Mouse (Mus musculus) left cerebral cortex, postnatal 4 days (tissue): ENCODE measurements around the gene Sulf2. TPM values are rescaled to one million over a fixed set of nuclear protein-coding genes. Genes with fewer than 3 reads are reported as not detected.
"Not testable (repeated sequence)": the region's sequence is repeated elsewhere in the genome, so short reads cannot be mapped to it uniquely, and the experiment has no call there.

ENCODE experiments used
- DNase-seq: peaks from one replicate; pipeline ENCODE4 v3.0.0-alpha.2; 2022
- intact Hi-C: fragments of 180-260 bp; cut with DNase I; formaldehyde crosslinking; loops from one replicate; pipeline ENCODE4 v1.15.1; 2025
- total RNA-seq, 2 experiments: library from RNA; stranded (reverse); gene quantifications; 2 replicates each; pipeline ENCODE4 v1.2.3; 2021

Sulf2 gene
- 100 to 1,000 TPM; 153 to 162 TPM for total RNA-seq

GRCm38 (mm10) chr2:166155454-166155815 lies at the start of gene Sulf2:
Sulf2 (minus strand) TSS chr2:166155663.
- intact Hi-C loops: loop anchor here (2.0 to 10.0 kb wide), 3 partner anchors 179 to 409 kb away; no protein-coding TSS in a partner anchor
- peak; percentile 69 for DNase-seq

GRCm38 (mm10) chr2:166204174-166204573 lies 48.7 kb upstream of the Sulf2 start:
- intact Hi-C loops: no loop called here
- no peak for DNase-seq

GRCm38 (mm10) chr2:166203647-166204046 lies 48.2 kb upstream of the Sulf2 start:
- intact Hi-C loops: no loop called here
- DNase-seq: no peak

- DNase-seq: no peak
- intact Hi-C loops: no loop called here
Observed at GRCm38 (mm10) chr2:166197964-166198363, 42.5 kb upstream of the Sulf2 start.

GRCm38 (mm10) chr2:166197064-166197463 lies 41.6 kb upstream of the Sulf2 start:
- intact Hi-C loops: no loop called here
- DNase-seq: no peak

GRCm38 (mm10) chr2:166196080-166196786 lies 40.8 kb upstream of the Sulf2 start:
- intact Hi-C loops: no loop called here
- DNase-seq: no peak

- intact Hi-C loops: no loop called here
Observed at GRCm38 (mm10) chr2:166195041-166195440, 39.6 kb upstream of the Sulf2 start.

GRCm38 (mm10) chr2:166194112-166194758 lies 38.8 kb upstream of the Sulf2 start:
- DNase-seq: no peak
- intact Hi-C loops: no loop called here

More at GRCm38 (mm10) chr2:166195041-166195440, 39.6 kb upstream of the Sulf2 start:
- DNase-seq: no peak

- intact Hi-C loops: no loop called here
Observed at GRCm38 (mm10) chr2:166193509-166193908, 38.0 kb upstream of the Sulf2 start.

GRCm38 (mm10) chr2:166190816-166191215 lies 35.4 kb upstream of the Sulf2 start:
- intact Hi-C loops: no loop called here
- no peak for DNase-seq

More at GRCm38 (mm10) chr2:166193509-166193908, 38.0 kb upstream of the Sulf2 start:
- DNase-seq: no peak

GRCm38 (mm10) chr2:166189191-166189590 lies 33.7 kb upstream of the Sulf2 start:
- DNase-seq: no peak
- intact Hi-C loops: no loop called here

GRCm38 (mm10) chr2:166187874-166188453 lies 32.5 kb upstream of the Sulf2 start:
- intact Hi-C loops, DNase-seq: not testable (repeated sequence)

GRCm38 (mm10) chr2:166187319-166187718 lies 31.9 kb upstream of the Sulf2 start:
- intact Hi-C loops, DNase-seq: not testable (repeated sequence)

- DNase-seq: no peak
- intact Hi-C loops: no loop called here
Observed at GRCm38 (mm10) chr2:166186244-166186948, 30.9 kb upstream of the Sulf2 start.

- no peak for DNase-seq
- intact Hi-C loops: no loop called here
Observed at GRCm38 (mm10) chr2:166185768-166186167, 30.3 kb upstream of the Sulf2 start.

- intact Hi-C loops: no loop called here
Observed at GRCm38 (mm10) chr2:166184417-166184816, 29.0 kb upstream of the Sulf2 start.

GRCm38 (mm10) chr2:166182009-166182685 lies 26.7 kb upstream of the Sulf2 start:
- DNase-seq: peak; percentile 77
- intact Hi-C loops: no loop called here

More at GRCm38 (mm10) chr2:166184417-166184816, 29.0 kb upstream of the Sulf2 start:
- no peak for DNase-seq

GRCm38 (mm10) chr2:166180744-166181508 lies 25.5 kb upstream of the Sulf2 start:
- DNase-seq: peak; percentile 47

GRCm38 (mm10) chr2:166180136-166180649 lies 24.7 kb upstream of the Sulf2 start:
- intact Hi-C loops: no loop called here
- no peak for DNase-seq

More at GRCm38 (mm10) chr2:166180744-166181508, 25.5 kb upstream of the Sulf2 start:
- intact Hi-C loops: no loop called here
